Mouse (Mus musculus): ENCODE measurements around the gene Gng3. TPM values are rescaled to one million over a fixed set of nuclear protein-coding genes. Genes with fewer than 3 reads are reported as not detected.

Gene Gng3
- 258 and 306 TPM in 2 replicates for polyA plus RNA-seq (2015; fragmentation: Nextera tagmentation; extraction: Ambion mirVana)

DNA sequence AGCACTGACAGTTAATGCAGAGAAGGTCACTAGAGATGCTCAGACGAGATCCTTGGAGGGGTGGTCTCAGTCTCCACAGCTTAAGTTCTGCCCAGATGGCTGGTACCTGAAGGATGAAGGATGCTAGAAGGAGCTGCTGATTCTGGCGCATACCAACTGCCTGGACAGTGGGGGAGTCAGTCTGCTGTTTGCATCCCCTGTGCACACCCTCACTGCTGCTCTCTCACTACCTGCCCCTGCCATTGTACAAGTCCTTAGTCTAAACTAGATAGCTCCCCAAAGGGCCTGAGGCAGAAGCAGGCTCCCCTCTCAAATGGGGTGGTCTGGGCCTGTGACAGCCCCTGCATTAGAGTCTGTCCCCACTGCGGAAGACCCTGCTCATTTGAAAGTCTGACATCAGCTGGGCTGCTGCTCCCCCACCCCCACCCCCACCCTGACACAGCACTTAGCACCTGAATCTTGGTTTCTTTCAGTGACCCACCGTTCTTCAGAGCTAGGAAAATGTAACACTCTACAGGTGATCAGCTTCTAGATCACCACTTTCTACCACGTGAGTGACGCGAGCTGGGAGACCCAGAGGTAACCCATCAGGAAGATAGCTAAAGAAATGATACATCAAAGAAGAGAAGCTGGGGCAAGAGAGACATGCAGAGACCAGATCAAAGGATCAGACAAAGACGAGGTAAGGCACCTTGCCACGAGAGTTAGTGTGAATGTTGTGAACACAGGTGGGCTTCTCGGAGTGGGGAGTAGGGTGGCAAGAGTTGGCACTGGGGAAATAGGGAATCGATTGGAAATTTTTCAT is at the start of gene Gng3:
Gene Gng3 (minus strand): TSS at position 92 of the 805 bp plus-strand sequence.
- 23% methylated on average over 11 of the region's 11 CpGs for WGBS
- Histone ChIP-seq H3K4me2 (ENCODE audit: low read length) (peak within 1 kb of the TSS; percentile 91), H3K36me3 (ENCODE audit: control insufficient read depth, insufficient read depth) (peaks cover 9% of the 10 kb centered on the region), H3K9me3 (ENCODE audit: control insufficient read depth, low read length) (no peaks in the 10 kb centered on the region), H3K27me3 (replicated peaks; ENCODE audit: control insufficient read depth, insufficient read depth, low read length) (no peaks in the 10 kb centered on the region), H3K9ac (replicated peaks; ENCODE audit: low read depth, low read length) (peak within 1 kb of the TSS; percentile 76), H3K4me1 (replicated peaks; ENCODE audit: control insufficient read depth, insufficient read depth, low read length) (peaks cover 22% of the 10 kb centered on the region), H3K4me3 (replicated peaks; ENCODE audit: low read length) (peak within 1 kb of the TSS; percentile 74), H3K27ac (ENCODE audit: low read length) (peak within 1 kb of the TSS; percentile 98)
- peak; percentile 83 for ATAC-seq

DNA sequence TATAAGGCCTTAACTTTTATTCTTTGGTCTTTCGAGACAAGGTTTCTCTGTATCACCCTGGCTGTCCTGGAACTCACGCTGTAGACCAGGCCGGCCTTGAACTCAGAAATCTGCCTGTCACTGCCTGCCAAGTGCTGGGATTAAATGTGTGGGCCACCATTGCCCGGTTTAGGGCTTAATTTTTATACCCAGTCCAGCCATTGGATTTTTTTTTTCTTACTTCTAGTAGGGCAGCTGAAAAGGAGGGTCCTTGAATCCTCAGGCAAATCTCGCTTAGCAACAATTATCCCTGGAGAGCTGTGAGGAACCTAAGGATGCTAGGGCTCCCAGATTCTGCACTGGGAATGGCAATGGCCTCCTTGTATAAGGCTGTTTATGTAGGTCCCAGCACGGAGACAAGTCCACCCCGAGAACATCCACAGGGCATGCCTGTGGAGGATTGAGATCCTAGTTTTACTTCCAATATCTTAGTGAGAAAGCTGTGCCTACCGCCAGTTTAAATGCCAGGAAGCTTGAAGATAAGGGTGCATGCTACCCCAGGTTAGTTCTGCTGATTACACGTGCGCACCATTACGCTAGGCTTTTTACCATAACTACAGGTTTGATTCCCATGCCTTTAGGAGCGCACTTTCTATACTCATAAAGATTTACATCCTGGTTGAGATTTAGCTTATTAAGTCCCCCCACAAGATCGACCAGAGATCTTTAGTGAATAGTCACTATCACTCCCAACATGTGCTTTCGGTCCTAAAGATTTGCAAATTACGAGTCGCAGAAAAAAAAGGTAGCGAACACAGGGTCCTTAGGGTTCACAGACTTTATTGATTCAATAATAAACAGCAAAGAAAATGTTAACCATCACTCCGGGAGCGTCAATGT is 48.8 kb upstream of the Gng3 start:
- H3K4me1 ChIP-seq (replicated peaks; ENCODE audit: control insufficient read depth, insufficient read depth, low read length): peaks cover 13% of the 10 kb centered on the region
- 16% methylated on average over 19 of the region's 19 CpGs for WGBS
- no peak for ATAC-seq

DNA sequence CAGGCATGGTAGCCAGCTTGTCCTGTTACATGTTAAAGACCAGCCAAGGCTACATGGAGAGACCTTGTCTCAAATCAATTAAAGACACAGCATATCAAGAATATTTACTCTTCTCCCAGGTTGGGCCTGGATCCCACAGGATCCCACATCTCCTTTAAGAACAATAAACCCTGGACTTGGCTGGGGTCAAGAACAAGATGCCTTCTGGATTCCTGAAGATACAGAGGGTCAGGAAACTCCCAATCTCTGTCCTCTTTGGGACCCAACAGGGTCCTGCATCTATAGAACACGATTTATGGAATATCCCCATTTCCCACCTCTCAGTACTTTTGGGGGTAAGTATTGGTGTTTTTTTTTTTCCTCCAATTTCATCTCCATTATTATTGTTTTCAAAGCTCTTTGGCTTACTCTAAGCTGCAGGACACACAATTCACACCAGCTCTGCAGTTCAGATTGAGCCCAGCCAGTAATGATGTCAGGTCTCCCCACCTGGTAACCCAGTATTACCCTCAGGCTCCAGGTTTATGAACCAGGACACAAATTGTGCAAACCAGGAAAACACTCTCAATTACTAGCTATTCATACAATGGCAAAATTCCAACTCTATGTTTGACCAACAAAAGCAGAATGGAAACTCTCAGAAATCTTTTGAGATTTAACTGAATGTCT is 48.1 kb upstream of the Gng3 start:
- 65% methylated on average over 1 of the region's 1 CpGs for WGBS
- Histone ChIP-seq H3K27ac (ENCODE audit: low read length) (no peak overlapping the region), H3K36me3 (ENCODE audit: control insufficient read depth, insufficient read depth) (no peaks in the 10 kb centered on the region), H3K27me3 (replicated peaks; ENCODE audit: control insufficient read depth, insufficient read depth, low read length) (no peaks in the 10 kb centered on the region), H3K4me1 (replicated peaks; ENCODE audit: control insufficient read depth, insufficient read depth, low read length) (peaks cover 13% of the 10 kb centered on the region), H3K9ac (replicated peaks; ENCODE audit: low read depth, low read length) (no peak overlapping the region), H3K4me2 (ENCODE audit: low read length) (no peak overlapping the region), H3K9me3 (ENCODE audit: control insufficient read depth, low read length) (no peaks in the 10 kb centered on the region), H3K4me3 (replicated peaks; ENCODE audit: low read length) (no peak overlapping the region)
- ATAC-seq: no peak

More for the DNA sequence above, 48.8 kb upstream of the Gng3 start:
- peak overlapping the region; percentile 61 for H3K9ac ChIP-seq (replicated peaks; ENCODE audit: low read depth, low read length)
- peak overlapping the region; percentile 61 for H3K4me3 ChIP-seq (replicated peaks; ENCODE audit: low read length)
- H3K27me3 ChIP-seq (replicated peaks; ENCODE audit: control insufficient read depth, insufficient read depth, low read length): no peaks in the 10 kb centered on the region
- H3K36me3 ChIP-seq (ENCODE audit: control insufficient read depth, insufficient read depth): no peaks in the 10 kb centered on the region
- peak overlapping the region; percentile 90 for H3K4me2 ChIP-seq (ENCODE audit: low read length)
- H3K9me3 ChIP-seq (ENCODE audit: control insufficient read depth, low read length): no peaks in the 10 kb centered on the region
- no peak overlapping the region; the same call in 1 of the 2 replicates for H3K27ac ChIP-seq (ENCODE audit: low read length)

DNA sequence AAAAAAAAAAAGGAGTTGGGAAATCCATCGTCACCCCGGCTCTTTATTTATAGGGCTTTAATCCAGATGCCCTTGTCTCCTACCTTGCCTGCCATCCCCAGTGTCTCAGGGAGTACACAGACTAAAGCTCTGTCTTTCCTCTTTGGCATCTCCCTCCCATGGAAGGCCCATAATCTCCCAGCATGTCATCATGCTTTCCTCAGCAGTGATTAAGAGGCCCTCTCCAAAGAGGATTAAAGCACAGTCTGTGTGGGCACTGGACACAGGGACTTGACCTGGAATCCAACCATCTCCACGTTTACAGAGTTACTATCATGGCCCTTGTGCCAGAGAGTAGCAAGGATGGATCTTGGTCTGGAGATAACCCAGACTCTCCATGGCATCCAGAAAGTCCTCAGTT is 44.6 kb upstream of the Gng3 start, which contains the start of the genes Lbhd1 and Gm49403:
Gene Lbhd1 (plus strand): TSS at position 117 of the 400 bp plus-strand sequence.
Gene Gm49403 (plus strand): TSS at position 315 of the 400 bp plus-strand sequence.
- ATAC-seq: no peak
- WGBS: 61% methylated on average over 3 of the region's 3 CpGs
- Histone ChIP-seq H3K4me1 (replicated peaks; ENCODE audit: control insufficient read depth, insufficient read depth, low read length) (peaks cover 15% of the 10 kb centered on the region), H3K9ac (replicated peaks; ENCODE audit: low read depth, low read length) (no peak within 1 kb of the TSS), H3K4me3 (replicated peaks; ENCODE audit: low read length) (no peak within 1 kb of the TSS), H3K4me2 (ENCODE audit: low read length) (no peak within 1 kb of the TSS), H3K27me3 (replicated peaks; ENCODE audit: control insufficient read depth, insufficient read depth, low read length) (no peaks in the 10 kb centered on the region), H3K9me3 (ENCODE audit: control insufficient read depth, low read length) (no peaks in the 10 kb centered on the region), H3K27ac (ENCODE audit: low read length) (no peak within 1 kb of the TSS), H3K36me3 (ENCODE audit: control insufficient read depth, insufficient read depth) (no peaks in the 10 kb centered on the region)

DNA sequence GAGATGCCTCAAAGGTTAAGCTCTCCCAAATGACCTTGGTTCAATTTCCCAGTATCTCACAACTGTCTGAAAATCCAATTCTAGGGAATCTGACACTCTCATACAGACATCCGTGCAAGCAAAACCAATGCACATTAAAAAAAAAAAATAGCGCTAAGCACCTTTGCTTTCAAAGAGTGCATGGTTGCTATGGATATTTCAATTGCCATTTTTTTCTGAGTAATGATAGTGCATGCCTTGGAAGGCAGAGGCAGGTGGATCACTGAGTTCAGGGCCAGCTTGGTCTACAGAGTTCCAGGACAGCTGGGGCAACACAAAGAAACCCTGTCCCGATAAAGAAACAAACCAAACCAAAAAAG is 42.0 kb upstream of the Gng3 start:
- H3K4me2 ChIP-seq (ENCODE audit: low read length): peak overlapping the region; percentile 87
- peaks cover 9% of the 10 kb centered on the region for H3K4me1 ChIP-seq (replicated peaks; ENCODE audit: control insufficient read depth, insufficient read depth, low read length)
- H3K4me3 ChIP-seq (replicated peaks; ENCODE audit: low read length): peak overlapping the region; percentile 54
- H3K9me3 ChIP-seq (ENCODE audit: control insufficient read depth, low read length): no peaks in the 10 kb centered on the region
- no peaks in the 10 kb centered on the region for H3K27me3 ChIP-seq (replicated peaks; ENCODE audit: control insufficient read depth, insufficient read depth, low read length)
- peak overlapping the region; percentile 80 for H3K9ac ChIP-seq (replicated peaks; ENCODE audit: low read depth, low read length)
- WGBS: 15% methylated on average over 3 of the region's 3 CpGs
- H3K27ac ChIP-seq (ENCODE audit: low read length): 0 out of 2 replicates have a peak overlapping the region, but pooled peaks have one; percentile 28
- H3K36me3 ChIP-seq (ENCODE audit: control insufficient read depth, insufficient read depth): peaks cover 9% of the 10 kb centered on the region
- no peak; the same call in 1 of the 2 replicates for ATAC-seq

DNA sequence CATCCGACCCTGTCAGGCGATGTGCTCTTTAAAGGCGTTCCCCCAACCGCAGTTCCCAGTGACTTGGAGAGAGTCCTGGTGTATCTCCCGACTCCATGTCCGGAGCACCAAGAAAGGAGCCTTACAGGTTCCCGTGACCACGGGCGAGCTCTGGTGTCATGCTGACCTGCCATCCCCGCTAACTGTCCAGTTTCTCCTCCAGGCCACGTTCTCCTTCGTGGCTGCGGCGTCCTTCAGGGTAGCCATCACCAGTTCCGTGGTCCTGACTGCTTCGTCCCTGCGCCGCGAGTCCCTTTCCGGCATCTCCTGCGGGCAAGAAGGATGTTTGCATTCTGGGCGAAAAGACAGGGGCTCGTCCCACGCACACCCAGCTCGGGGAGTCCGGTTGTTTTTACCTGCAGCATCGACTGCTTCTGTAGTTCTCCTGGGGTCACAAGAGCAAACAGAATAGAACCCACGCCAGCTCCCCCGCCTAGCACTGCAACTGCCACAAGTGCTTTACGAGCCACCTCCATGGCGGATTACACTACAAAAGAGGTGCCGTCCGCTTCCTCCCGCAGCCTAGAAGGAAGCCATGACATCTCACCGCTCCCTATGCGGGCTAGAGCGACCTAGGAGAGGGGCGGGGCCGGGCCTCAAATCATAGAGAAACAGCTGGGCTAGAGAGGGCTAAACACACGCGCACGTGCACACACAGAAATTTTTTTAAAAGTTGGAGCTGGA is 41.5 kb upstream of the Gng3 start, which contains the start of gene Uqcc3:
Gene Uqcc3 (minus strand): TSS at position 613 of the 723 bp plus-strand sequence.
- peak within 1 kb of the TSS; percentile 80 for H3K9ac ChIP-seq (replicated peaks; ENCODE audit: low read depth, low read length)
- ATAC-seq: peak; percentile 99
- no peaks in the 10 kb centered on the region for H3K9me3 ChIP-seq (ENCODE audit: control insufficient read depth, low read length)
- peak within 1 kb of the TSS; percentile 54 for H3K4me3 ChIP-seq (replicated peaks; ENCODE audit: low read length)
- WGBS: under 1% methylated on average over 42 of the region's 42 CpGs
- peak within 1 kb of the TSS; percentile 49 for H3K27ac ChIP-seq (ENCODE audit: low read length)
- H3K4me1 ChIP-seq (replicated peaks; ENCODE audit: control insufficient read depth, insufficient read depth, low read length): peaks cover 9% of the 10 kb centered on the region
- no peaks in the 10 kb centered on the region for H3K27me3 ChIP-seq (replicated peaks; ENCODE audit: control insufficient read depth, insufficient read depth, low read length)
- peaks cover 10% of the 10 kb centered on the region for H3K36me3 ChIP-seq (ENCODE audit: control insufficient read depth, insufficient read depth)
- H3K4me2 ChIP-seq (ENCODE audit: low read length): peak within 1 kb of the TSS; percentile 87

DNA sequence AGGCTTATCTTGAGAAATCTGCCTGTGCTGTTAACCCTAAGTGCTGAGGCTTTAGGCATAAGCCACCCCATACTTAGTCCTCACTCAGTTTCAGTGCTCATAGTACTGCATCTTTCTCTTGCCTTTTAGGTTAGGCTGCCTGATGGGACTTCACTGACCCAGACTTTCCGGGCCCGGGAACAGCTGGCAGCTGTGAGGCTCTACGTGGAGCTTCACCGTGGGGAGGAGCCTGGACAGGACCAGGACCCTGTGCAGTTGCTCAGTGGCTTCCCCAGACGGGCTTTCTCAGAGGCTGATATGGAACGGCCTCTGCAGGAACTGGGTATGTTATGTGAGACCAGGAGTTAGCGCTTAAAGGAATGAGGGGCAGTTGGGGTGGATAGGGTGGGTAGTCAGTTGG is 36.0 kb upstream of the Gng3 start:
- ATAC-seq: no peak
- H3K4me1 ChIP-seq (replicated peaks; ENCODE audit: control insufficient read depth, insufficient read depth, low read length): peaks cover 18% of the 10 kb centered on the region
- H3K9me3 ChIP-seq (ENCODE audit: control insufficient read depth, low read length): no peaks in the 10 kb centered on the region
- H3K27me3 ChIP-seq (replicated peaks; ENCODE audit: control insufficient read depth, insufficient read depth, low read length): no peaks in the 10 kb centered on the region
- WGBS: 93% methylated on average over 7 of the region's 7 CpGs
- no peak overlapping the region for H3K27ac ChIP-seq (ENCODE audit: low read length)
- no peak overlapping the region for H3K4me3 ChIP-seq (replicated peaks; ENCODE audit: low read length)
- H3K4me2 ChIP-seq (ENCODE audit: low read length): no peak overlapping the region
- peaks cover 22% of the 10 kb centered on the region for H3K36me3 ChIP-seq (ENCODE audit: control insufficient read depth, insufficient read depth)
- no peak overlapping the region for H3K9ac ChIP-seq (replicated peaks; ENCODE audit: low read depth, low read length)

DNA sequence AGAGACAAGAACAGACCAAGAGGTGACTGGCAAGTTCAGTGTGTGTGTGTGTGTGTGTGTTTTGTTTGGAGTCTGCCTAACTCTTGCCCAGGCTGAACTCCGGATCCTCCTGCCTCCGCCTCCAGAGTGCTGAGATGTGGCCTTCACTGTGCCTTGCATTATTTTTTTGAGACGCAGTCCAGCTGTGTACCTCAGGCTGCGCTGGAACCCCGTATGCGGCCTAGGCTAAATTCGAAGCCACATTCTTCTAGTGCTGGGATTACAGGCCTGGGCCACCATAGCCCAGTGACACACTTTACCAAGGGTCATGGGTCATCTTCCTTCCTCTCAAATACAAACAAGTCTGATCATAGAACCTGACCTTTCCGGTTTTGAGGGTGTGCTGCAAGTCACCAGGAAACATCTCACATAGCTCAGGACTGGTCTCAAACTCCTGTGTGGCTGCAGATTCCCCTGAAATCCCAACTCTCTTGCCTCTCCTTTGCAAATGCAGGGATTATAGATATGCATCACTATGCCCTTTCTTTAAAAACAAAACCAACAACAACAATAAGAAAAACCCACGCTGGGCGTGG is 33.4 kb upstream of the Gng3 start:
- no peak for ATAC-seq
- Histone ChIP-seq H3K27me3 (replicated peaks; ENCODE audit: control insufficient read depth, insufficient read depth, low read length) (no peaks in the 10 kb centered on the region), H3K9me3 (ENCODE audit: control insufficient read depth, low read length) (no peaks in the 10 kb centered on the region), H3K27ac (ENCODE audit: low read length) (no peak overlapping the region), H3K4me3 (replicated peaks; ENCODE audit: low read length) (peak overlapping the region; percentile 73), H3K4me1 (replicated peaks; ENCODE audit: control insufficient read depth, insufficient read depth, low read length) (peaks cover 14% of the 10 kb centered on the region), H3K4me2 (ENCODE audit: low read length) (peak overlapping the region; percentile 93), H3K36me3 (ENCODE audit: control insufficient read depth, insufficient read depth) (peaks cover 19% of the 10 kb centered on the region; the same call in 1 of the 2 replicates), H3K9ac (replicated peaks; ENCODE audit: low read depth, low read length) (peak overlapping the region; percentile 74)
- WGBS: 82% methylated on average over 10 of the region's 10 CpGs
